Mouse (Mus musculus): ENCODE results near the gene Apc2. TPM values are rescaled to one million over a fixed set of nuclear protein-coding genes. Genes with fewer than 3 reads are reported as not detected.

Gene Apc2
- polyA plus RNA-seq, 1 experiment: 1.8 TPM

DNA sequence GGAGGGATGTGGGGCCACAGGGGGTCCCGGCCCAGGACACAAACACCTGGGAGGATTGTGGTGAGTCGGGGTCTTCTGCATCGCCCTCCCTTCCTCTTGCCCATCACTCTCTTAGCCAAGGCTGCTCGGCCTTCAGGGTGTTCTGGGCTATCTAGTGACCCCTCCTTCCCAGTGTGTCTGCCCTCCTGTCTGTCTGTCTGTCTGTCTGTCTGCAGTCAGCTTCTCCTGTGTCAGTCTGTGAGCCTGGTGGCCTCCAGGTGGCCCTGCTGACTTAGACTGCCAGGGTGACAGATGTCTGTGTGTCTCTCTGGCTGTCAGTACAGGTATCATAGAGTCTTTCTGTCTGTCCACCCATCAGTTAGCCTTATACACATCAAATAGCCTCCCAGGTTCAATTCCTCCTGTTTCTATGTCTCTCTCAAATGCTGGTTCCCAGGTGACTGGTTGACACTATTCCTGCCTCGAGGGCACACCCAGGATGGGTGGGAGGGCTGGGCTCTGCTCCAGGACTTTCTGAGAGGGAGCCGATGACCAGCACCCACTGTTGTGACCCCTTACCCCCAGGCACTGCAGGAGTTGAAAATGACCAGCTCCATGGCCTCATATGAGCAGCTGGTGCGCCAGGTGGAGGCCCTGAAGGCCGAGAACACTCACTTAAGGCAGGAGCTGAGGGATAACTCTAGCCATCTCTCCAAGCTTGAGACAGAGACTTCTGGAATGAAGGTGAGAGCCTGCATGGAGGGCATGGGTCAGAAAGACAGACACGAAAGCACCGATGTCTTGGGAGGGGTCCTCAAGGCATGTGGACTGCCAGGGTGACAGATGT lies 5.7 kb downstream of the Apc2 start:
- H3K27me3 ChIP-seq (ENCODE audit: control insufficient read depth, insufficient read depth, low read length): no peaks in the 10 kb centered on the region
- H3K4me3 ChIP-seq (ENCODE audit: control insufficient read depth, low read depth, low read length): no peak overlapping the region
- no peaks in the 10 kb centered on the region for H3K36me3 ChIP-seq (ENCODE audit: control insufficient read depth, insufficient read depth, low read length)
- TF ChIP-seq POLR2A (IDR thresholded peaks at IDR 0.05; ENCODE audit: control insufficient read depth, low read depth, low read length) (no peak), CTCF (IDR thresholded peaks at IDR 0.05; ENCODE audit: control insufficient read depth, insufficient read depth, insufficient replicate concordance, low read depth, low read length) (no peak)
- no peak overlapping the region for H3K27ac ChIP-seq (ENCODE audit: control insufficient read depth, insufficient read depth, low read depth, low read length)
- peaks cover 10% of the 10 kb centered on the region for H3K4me1 ChIP-seq (ENCODE audit: control insufficient read depth, insufficient read depth, low read length)

DNA sequence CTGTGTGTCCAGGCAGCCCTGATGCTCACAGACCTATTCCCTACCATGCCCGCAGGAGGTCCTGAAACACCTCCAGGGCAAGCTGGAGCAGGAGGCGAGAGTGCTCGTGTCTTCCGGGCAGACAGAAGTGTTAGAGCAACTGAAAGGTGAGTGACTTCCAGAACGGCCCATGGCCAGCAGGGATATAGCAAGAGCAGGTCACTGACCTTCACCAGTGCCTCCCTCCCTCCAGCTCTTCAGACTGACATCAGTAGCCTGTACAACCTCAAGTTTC lies 6.2 kb downstream of the Apc2 start:
- peaks cover 10% of the 10 kb centered on the region for H3K4me1 ChIP-seq (ENCODE audit: control insufficient read depth, insufficient read depth, low read length)
- H3K4me3 ChIP-seq (ENCODE audit: control insufficient read depth, low read depth, low read length): no peak overlapping the region
- H3K36me3 ChIP-seq (ENCODE audit: control insufficient read depth, insufficient read depth, low read length): no peaks in the 10 kb centered on the region
- H3K27ac ChIP-seq (ENCODE audit: control insufficient read depth, insufficient read depth, low read depth, low read length): no peak overlapping the region
- TF ChIP-seq POLR2A (IDR thresholded peaks at IDR 0.05; ENCODE audit: control insufficient read depth, low read depth, low read length): no peak
- no peaks in the 10 kb centered on the region for H3K27me3 ChIP-seq (ENCODE audit: control insufficient read depth, insufficient read depth, low read length)

DNA sequence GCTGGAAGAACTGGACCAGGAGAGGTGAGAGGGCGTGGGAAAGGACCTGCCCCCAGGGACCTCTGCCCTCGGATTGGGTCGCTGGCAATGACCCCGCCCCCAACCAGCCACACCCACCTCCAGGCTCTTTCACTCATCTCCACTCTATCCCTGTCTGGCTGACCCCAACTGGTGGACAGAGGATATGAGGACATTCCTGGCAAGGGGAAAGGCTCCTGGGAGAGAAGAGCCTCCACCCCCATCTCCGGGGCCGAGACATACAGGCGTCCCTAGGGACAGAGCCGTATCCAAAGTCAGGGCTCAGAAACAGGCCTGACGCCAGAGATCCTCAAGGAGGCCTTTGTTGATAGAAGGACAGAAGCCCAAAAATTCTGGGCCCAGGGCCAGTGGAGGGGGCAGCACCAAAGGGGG lies 6.7 kb downstream of the Apc2 start:
- Histone ChIP-seq H3K27ac (ENCODE audit: control insufficient read depth, insufficient read depth, low read depth, low read length) (no peak overlapping the region), H3K36me3 (ENCODE audit: control insufficient read depth, insufficient read depth, low read length) (no peaks in the 10 kb centered on the region), H3K27me3 (ENCODE audit: control insufficient read depth, insufficient read depth, low read length) (no peaks in the 10 kb centered on the region), H3K4me3 (ENCODE audit: control insufficient read depth, low read depth, low read length) (no peak overlapping the region), H3K4me1 (ENCODE audit: control insufficient read depth, insufficient read depth, low read length) (peaks cover 10% of the 10 kb centered on the region)
- TF ChIP-seq POLR2A (IDR thresholded peaks at IDR 0.05; ENCODE audit: control insufficient read depth, low read depth, low read length): no peak
- no peak for TF ChIP-seq CTCF (IDR thresholded peaks at IDR 0.05; ENCODE audit: control insufficient read depth, insufficient read depth, insufficient replicate concordance, low read depth, low read length)

DNA sequence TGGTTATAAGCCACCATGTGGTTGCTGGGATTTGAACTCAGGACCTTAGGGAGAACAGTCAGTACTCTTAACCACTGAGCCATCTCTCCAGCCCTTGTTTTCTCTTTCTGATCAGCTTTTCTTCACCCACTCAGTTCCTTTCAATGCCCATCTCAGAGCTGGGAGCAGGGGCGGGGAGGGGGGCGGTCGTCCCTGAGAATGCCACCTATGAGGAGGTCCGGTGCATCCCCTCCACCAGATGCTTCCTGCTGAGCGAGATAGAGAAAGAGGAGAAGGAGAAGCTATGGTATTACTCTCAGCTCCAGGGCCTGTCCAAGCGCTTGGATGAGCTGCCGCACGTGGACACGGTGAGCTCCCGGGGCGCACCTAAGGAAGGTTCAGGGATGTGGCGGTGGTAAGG lies 8.7 kb downstream of the Apc2 start:
- TF ChIP-seq POLR2A (IDR thresholded peaks at IDR 0.05; ENCODE audit: control insufficient read depth, low read depth, low read length) (no peak), CTCF (IDR thresholded peaks at IDR 0.05; ENCODE audit: control insufficient read depth, insufficient read depth, insufficient replicate concordance, low read depth, low read length) (no peak)
- Histone ChIP-seq H3K27ac (ENCODE audit: control insufficient read depth, insufficient read depth, low read depth, low read length) (no peak overlapping the region), H3K4me3 (ENCODE audit: control insufficient read depth, low read depth, low read length) (peak overlapping the region; percentile 33), H3K36me3 (ENCODE audit: control insufficient read depth, insufficient read depth, low read length) (no peaks in the 10 kb centered on the region), H3K4me1 (ENCODE audit: control insufficient read depth, insufficient read depth, low read length) (peaks cover 3% of the 10 kb centered on the region), H3K27me3 (ENCODE audit: control insufficient read depth, insufficient read depth, low read length) (no peaks in the 10 kb centered on the region)

DNA sequence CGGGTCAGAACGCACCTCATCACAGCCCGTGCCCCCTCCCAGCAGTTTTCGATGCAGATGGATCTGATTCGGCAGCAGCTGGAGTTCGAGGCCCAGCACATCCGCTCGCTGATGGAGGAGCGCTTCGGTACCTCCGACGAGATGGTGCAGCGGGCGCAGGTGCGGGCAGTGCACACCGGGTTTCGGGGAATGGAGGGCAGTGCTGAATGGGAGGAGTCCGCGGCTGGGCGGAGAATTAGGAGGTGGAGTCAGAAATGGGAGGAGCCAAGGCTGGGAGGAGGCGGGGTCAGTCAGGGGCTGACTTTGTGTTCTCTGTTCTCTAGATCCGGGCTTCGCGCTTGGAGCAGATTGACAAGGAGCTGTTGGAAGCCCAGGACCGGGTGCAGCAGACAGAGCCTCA lies 9.1 kb downstream of the Apc2 start:
- no peaks in the 10 kb centered on the region for H3K36me3 ChIP-seq (ENCODE audit: control insufficient read depth, insufficient read depth, low read length)
- H3K27me3 ChIP-seq (ENCODE audit: control insufficient read depth, insufficient read depth, low read length): no peaks in the 10 kb centered on the region
- no peak for TF ChIP-seq CTCF (IDR thresholded peaks at IDR 0.05; ENCODE audit: control insufficient read depth, insufficient read depth, insufficient replicate concordance, low read depth, low read length)
- TF ChIP-seq POLR2A (IDR thresholded peaks at IDR 0.05; ENCODE audit: control insufficient read depth, low read depth, low read length): no peak
- peak overlapping the region; percentile 33 for H3K4me3 ChIP-seq (ENCODE audit: control insufficient read depth, low read depth, low read length)
- no peak overlapping the region for H3K27ac ChIP-seq (ENCODE audit: control insufficient read depth, insufficient read depth, low read depth, low read length)
- no peaks in the 10 kb centered on the region; the same call in none of the 2 replicates for H3K4me1 ChIP-seq (ENCODE audit: control insufficient read depth, insufficient read depth, low read length)

DNA sequence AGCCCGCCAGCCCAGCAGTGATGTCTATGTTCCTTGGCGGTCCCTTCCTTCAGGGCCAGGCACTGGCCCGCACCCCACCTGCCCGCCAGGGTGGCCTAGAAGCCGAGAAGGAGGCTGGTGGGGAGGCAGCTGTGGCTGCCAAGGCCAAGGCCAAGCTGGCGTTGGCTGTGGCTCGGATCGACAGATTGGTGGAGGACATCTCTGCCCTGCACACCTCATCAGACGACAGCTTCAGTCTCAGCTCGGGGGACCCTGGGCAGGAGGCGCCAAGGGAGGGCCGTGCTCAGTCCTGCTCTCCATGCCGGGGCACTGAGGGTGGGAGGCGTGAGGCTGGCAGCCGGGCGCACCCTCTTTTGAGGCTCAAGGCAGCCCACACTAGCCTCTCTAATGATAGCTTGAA lies 15.8 kb downstream of the Apc2 start:
- Histone ChIP-seq H3K27ac (ENCODE audit: control insufficient read depth, insufficient read depth, low read depth, low read length) (no peak overlapping the region), H3K27me3 (ENCODE audit: control insufficient read depth, insufficient read depth, low read length) (no peaks in the 10 kb centered on the region), H3K4me1 (ENCODE audit: control insufficient read depth, insufficient read depth, low read length) (peaks cover 19% of the 10 kb centered on the region), H3K4me3 (ENCODE audit: control insufficient read depth, low read depth, low read length) (no peak overlapping the region), H3K36me3 (ENCODE audit: control insufficient read depth, insufficient read depth, low read length) (no peaks in the 10 kb centered on the region)
- TF ChIP-seq POLR2A (IDR thresholded peaks at IDR 0.05; ENCODE audit: control insufficient read depth, low read depth, low read length): no peak
- TF ChIP-seq CTCF (IDR thresholded peaks at IDR 0.05; ENCODE audit: control insufficient read depth, insufficient read depth, insufficient replicate concordance, low read depth, low read length): no peak

DNA sequence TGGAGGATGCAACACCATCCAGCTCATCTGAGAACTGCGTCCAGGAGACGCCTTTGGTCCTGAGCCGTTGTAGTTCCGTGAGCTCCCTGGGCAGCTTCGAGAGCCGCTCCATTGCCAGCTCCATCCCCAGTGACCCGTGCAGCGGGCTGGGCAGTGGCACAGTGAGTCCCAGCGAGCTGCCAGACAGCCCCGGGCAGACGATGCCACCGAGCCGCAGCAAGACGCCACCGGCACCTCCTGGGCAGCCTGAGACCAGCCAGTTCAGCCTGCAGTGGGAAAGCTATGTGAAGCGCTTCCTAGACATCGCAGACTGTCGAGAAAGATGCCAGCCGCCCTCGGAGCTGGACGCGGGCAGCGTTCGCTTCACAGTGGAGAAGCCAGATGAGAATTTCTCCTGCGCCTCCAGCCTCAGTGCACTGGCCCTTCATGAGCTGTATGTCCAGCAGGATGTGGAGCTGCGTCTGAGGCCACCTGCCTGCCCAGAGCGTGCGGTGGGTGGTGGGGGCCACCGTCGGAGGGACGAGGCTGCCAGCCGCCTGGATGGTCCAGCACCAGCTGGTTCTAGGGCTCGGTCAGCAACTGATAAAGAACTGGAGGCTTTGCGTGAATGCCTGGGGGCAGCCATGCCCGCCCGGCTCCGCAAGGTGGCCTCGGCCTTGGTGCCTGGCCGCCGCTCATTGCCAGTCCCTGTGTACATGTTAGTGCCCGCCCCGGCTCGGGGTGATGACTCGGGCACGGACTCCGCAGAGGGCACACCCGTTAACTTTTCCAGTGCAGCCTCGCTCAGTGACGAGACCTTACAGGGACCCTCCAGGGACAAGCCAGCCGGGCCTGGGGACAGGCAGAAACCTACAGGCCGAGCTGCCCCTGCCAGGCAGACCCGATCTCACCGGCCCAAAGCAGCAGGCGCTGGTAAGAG lies 17.1 kb downstream of the Apc2 start:
- H3K27me3 ChIP-seq (ENCODE audit: control insufficient read depth, insufficient read depth, low read length): no peaks in the 10 kb centered on the region
- no peak overlapping the region for H3K27ac ChIP-seq (ENCODE audit: control insufficient read depth, insufficient read depth, low read depth, low read length)
- H3K4me1 ChIP-seq (ENCODE audit: control insufficient read depth, insufficient read depth, low read length): peaks cover 19% of the 10 kb centered on the region
- TF ChIP-seq POLR2A (IDR thresholded peaks at IDR 0.05; ENCODE audit: control insufficient read depth, low read depth, low read length) (no peak), CTCF (IDR thresholded peaks at IDR 0.05; ENCODE audit: control insufficient read depth, insufficient read depth, insufficient replicate concordance, low read depth, low read length) (no peak)
- no peaks in the 10 kb centered on the region for H3K36me3 ChIP-seq (ENCODE audit: control insufficient read depth, insufficient read depth, low read length)
- no peak overlapping the region for H3K4me3 ChIP-seq (ENCODE audit: control insufficient read depth, low read depth, low read length)

Measured in testis, adult 2 months (tissue).